Mouse (Mus musculus) bone marrow macrophage, adult 2 months (primary cell): ENCODE results near the gene Dnmt3a.

Experiments
- CTCF ChIP-seq: IDR thresholded peaks from 2 replicates; pipeline ENCODE4 v1.5.1; 2012; ENCODE audit warnings: low read depth, mild to moderate bottlenecking, low read length, moderate library complexity
- POLR2A ChIP-seq: IDR thresholded peaks from 2 replicates; pipeline ENCODE4 v1.6.1; 2012; ENCODE audit warnings: mild to moderate bottlenecking, low read depth, low read length, borderline replicate concordance

- TF ChIP-seq CTCF = no peak
- TF ChIP-seq POLR2A = no peak
Observed at GRCm38 (mm10) chr12:3906308-3906707, 100.5 kb downstream of the Dnmt3a start.
